Mouse (Mus musculus) adrenal gland, adult (tissue): Measurements from ENCODE around the gene Zfp663.
A peak's percentile ranks its signal among the peaks of the same experiment; 100 is the strongest.

ENCODE experiments used
- DNase-seq, 2 experiments: peaks; one replicate each; pipeline ENCODE4 v3.0.0; 2022 to 2023; ENCODE audit warnings: low spot score in 1 of 2; ENCODE audit not compliant: inconsistent age in 2 of 2

The Zfp663 gene

GRCm38 (mm10) chr2:165321981-165322735, 46.4 kb downstream of the Zfp663 start:
- DNase-seq = no peak

DNA sequence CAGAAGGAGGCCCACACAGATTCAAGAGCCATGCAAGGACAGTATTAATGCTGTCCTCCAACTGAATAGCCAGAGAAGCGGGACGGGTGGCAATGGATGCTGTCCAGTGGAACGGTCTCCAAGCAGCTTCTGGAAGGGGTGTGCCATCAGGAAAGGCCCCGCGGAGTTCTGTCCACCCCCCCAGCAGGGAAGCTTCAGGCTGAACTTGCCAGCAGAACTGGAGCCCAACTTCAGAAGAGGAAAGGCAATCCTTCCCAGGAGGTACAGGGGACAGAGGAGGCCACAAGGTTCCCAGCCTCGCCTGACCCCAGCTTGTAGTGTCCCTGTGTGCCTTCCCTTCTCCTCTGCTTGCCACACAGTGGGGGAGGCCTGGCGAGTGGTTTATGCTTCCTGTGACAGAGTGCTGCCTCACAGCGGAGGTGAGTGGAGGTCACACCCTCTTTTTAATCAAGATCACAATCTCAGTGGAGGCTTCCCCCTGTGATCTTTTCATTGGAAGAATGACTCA, 47.1 kb downstream of the Zfp663 start:
- no peak for DNase-seq

DNA sequence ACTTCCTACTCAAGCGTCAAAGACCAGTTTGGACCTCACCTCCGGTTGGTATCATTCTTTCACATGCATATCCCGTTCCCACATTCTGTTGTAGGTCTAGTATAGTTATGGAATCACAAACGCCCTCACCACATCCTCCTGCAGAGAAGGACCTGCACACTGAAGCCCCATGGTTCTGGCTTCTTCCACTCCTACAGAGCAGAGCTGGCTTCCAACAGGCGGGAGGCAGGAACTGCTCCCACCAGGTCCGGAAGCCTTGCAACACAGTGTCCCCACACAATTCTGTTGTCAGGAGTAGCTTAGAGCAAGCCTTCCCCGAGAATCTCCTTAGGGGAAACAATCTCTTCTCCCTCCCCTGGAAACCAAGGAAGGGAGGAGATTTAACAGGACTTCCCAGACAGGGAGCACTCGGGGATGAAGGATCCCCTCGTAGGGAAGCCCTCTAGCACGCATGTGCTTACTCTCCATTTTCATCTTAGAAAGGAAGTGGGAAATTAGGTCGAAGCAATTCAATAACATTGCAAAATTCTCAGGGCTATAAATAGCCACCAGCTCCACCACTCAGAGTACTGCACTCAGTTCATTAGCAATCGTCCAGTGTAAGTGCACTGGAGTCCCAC, 47.9 kb downstream of the Zfp663 start:
- DNase-seq = peak in 1 of 2 experiments; percentile 67

- no peak for DNase-seq
These were observed 49.0 kb downstream of the Zfp663 start for GRCm38 (mm10) chr2:165319503-165319902.

GRCm38 (mm10) chr2:165318941-165319340, 49.6 kb downstream of the Zfp663 start:
- no peak for DNase-seq

DNA sequence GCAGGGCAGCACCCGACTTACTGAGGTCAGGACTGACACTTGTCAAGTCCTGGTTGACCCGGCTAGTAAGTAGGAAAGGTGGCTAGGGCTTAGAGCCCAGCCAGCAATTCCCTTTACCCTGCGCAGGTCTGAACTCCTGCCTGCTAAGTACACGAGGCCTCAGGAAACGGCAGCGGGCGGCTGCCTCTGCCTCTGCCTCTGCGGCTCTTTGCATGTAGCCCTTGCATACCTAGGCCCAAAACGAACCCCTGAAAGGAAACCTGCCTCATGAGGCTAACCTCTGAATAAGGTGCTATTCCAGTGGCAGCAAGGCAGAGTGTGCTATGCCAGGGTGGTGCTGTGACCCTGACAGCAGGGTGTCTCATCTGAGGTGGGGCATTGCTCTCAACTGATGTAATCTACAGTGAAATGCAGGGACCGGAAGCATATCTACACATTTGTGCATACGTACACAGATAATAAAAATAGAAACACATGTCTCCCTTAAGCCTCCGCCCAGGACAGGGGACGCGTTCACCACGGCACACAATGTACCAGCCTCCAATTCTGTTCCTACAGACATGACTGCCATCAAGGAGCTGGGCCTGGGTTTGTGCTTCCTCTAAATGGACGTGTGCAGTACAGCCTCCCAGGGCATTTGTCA, 50.8 kb downstream of the Zfp663 start:
- DNase-seq = no peak

DNA sequence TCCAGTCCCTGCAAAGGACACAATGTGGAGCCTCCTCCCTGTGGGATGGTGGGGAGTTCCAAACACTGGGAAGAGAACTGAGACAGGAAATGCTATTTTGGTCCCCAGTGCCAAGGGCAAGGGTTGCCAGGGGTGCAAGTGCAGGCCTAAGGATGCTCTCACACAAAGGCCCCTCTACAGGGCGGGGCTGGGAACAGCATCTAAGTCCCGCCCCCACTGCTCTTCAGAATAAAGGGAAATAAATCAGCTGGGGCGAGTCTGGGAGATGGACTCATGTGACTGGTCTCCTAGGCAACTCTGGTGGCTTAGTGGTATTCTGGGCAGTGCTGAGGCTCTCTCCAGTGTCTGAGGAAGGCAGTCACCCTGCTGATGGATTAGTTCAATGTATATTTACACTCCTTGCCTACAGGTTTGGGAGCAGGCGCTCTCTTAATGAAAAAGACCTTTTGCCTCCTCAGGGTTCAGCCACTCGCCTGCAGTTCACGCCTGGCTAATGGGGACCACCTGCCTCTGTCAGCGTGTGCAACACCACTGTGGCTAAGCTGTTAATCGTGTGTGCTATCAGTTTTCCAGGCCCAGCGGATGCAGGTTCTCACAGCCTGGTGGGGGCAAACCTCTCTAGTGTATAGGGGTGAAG, 51.6 kb downstream of the Zfp663 start:
- peak; percentile 58 to 75 for DNase-seq

- DNase-seq = no peak
These were observed 52.3 kb downstream of the Zfp663 start for GRCm38 (mm10) chr2:165316204-165316603.

DNA sequence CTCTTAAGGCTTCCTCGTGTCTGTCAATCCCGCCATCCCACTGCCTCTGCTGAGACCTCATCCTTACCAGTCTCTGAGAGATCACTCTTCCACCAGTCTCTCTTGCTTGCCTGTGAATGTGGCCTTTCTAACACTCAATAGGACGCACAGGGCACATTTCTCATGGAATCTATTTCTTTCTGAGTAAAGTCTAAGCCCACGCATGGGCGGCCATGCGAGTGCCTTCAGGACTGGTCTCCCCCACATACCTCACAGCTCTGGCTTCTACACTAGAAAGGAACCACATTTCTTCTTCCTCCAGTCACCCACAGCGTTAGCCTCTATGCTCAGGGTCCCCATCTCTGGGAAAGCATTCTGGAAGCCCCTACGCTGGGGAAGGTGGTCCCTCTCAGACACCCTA, 54.3 kb downstream of the Zfp663 start:
- DNase-seq = no peak

GRCm38 (mm10) chr2:165312381-165312780, 56.1 kb downstream of the Zfp663 start:
- no peak for DNase-seq

GRCm38 (mm10) chr2:165311577-165311976, 57.0 kb downstream of the Zfp663 start:
- DNase-seq = no peak

- no peak for DNase-seq
These were observed 57.6 kb downstream of the Zfp663 start for GRCm38 (mm10) chr2:165310818-165311425.

DNA sequence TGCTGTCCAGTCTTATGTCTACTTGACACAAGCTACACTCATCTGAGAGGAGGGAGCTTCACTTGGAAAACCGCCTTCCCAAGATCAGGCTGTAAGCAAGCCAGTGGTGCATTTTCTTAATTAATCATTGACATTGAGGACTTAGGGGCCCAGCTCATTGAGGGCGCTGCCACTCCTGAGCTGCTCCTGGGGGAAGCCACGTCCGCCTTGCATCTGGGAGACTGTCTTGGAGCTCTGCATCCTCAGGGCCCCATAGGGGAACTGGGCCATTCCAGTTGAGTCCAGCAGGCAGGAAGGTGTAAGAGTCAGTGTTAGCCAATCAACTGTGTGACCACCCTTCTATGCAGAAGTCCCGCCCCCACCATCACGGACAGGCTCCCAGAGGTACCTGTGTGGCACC, 60.7 kb downstream of the Zfp663 start:
- no peak for DNase-seq

GRCm38 (mm10) chr2:165305438-165305837, 63.1 kb downstream of the Zfp663 start:
- DNase-seq = no peak

- no peak for DNase-seq
These were observed 63.7 kb downstream of the Zfp663 start for GRCm38 (mm10) chr2:165304819-165305218.

DNA sequence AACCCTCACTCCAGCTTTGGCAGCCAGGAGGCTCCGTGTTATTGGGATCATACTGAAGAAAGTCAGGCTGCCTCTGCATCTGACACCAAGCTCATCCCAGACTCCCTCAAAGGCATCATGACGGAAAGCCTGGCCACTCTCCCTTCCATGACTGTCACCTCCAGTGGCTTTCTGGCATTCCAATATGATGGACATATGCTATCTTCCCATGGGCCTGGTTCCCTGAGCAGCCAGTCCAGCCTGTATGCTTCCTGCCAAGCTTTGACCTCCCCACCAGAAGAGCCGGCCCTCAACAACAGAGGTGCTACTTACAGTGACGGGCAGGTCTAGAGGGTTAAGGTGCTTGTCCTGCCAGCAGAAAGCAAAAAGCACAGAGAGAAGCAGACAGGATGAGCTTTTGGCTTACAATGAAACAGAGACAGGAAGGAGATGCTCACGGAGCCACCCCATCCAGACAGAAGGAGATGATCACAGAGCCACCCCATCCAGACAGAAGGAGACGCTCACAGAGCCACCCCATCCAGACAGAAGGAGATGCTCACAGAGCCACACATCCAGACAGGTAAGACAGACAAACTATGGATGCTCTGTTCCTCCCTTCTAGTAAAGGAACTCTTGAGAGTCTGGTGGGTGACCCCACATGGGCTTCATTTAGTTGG, 65.0 kb downstream of the Zfp663 start:
- DNase-seq = no peak

DNA sequence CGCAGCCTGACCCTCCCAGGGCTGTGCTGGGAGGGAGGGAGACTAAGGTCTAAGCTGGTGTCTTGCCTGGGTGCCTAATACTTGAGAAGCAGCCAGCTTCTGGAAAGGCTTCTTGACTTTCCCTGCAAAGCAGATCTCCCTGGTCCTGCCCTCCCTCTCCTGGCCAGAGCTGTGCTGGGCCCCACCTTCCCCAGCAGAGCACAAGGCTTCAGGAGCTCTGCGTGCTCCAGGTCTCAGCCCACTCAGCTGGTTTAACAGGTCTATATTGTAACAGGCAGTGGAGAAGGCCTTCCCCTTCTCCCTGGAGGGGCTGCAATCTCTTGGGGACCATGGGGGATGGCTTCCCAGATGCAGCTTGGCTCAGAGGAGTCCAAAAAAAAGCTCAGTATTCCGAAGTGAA, 67.1 kb downstream of the Zfp663 start:
- DNase-seq = no peak
